Mouse (Mus musculus) left cerebral cortex, adult 6 months (tissue): ENCODE measurements around the gene Tspyl3. TPM values are rescaled to one million over a fixed set of nuclear protein-coding genes. Genes with fewer than 3 reads are reported as not detected.

Experiments
- long read RNA-seq, 2 experiments: library from polyadenylated mRNA; unstranded; transcript quantifications; one replicate each; pipeline ENCODE4 v2.0.0; 2019 to 2020
- polyA plus RNA-seq: library from polyadenylated mRNA; unstranded; fragments of <200 nt; fragmentation: Nextera tagmentation; gene quantifications from 2 replicates; pipeline ENCODE4 v1.2.3, GENCODE M21; 2021

The Tspyl3 gene
- 17.7 and 21.5 TPM in 2 replicates for polyA plus RNA-seq
- long read RNA-seq, experiment 1, transcript Tspyl3-201 (1 exons, 3,072 nt) = major isoform, 197 of 197 reads
- long read RNA-seq, experiment 1, partial matches to known transcripts = 0 of 197 reads
- long read RNA-seq, experiment 1, other reads (novel, unspliced or antisense) = 0 of 197 reads
- long read RNA-seq, experiment 2, transcript Tspyl3-201 (1 exons, 3,072 nt) = major isoform, 25 of 25 reads
- long read RNA-seq, experiment 2, partial matches to known transcripts = 0 of 25 reads
- long read RNA-seq, experiment 2, other reads (novel, unspliced or antisense) = 0 of 25 reads

DNA sequence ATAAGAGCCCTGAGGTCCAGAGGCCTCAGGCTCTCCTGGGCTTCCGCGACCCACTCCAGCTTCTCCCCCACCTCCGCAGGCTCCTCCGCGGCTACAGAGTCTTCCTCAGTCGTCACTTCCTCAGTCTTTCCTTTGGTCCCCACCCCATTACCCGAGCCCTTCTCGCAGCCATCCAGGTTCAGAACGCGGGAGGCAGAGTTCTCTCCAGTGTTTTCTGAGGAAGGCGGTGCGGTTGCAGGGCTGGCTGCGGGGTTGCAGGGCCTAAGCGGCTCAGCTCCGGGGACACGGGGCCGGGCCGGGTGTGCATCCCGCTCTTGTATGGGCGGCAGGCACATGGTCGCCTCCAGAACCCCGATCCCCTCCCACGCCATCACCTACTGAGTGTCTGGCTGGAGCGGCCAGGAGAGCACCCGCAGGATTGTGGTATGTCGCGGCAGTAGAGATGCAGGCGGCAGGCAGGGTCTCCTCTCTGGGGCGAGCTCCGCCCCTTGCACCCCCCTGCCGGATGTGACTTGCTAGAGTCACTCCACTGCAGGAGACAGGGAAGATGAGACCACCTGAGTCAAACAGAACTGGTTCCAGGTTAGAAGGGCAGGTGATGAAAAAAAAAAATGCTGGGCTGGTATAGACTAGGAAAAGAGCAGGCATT, at the start of gene Tspyl3:
Tspyl3 (minus strand) TSS at position 496 of the 649 bp plus-strand sequence.

GRCm38 (mm10) chr2:153241250-153242014, 16.2 kb upstream of the Tspyl3 start, which contains the start of the genes Plagl2 and Pofut1:
Gene Plagl2, minus strand, starts transcription at chr2:153241426.
Gene Pofut1, plus strand, starts transcription at chr2:153241533.

Other genes with a start within 250 kb of the Tspyl3 start
- gene Pdrg1, start 210.0 kb downstream of the Tspyl3 start, polyA plus RNA-seq = 51.4 and 81.6 TPM in 2 replicates
- gene Xkr7, start 193.6 kb downstream of the Tspyl3 start, polyA plus RNA-seq = 0.16 and 0.21 TPM in 2 replicates
- gene Ccm2l, start 159.5 kb downstream of the Tspyl3 start, polyA plus RNA-seq = 0.26 and 0.44 TPM in 2 replicates
- 1.6 and 2.4 TPM in 2 replicates for gene Hck, start 117.0 kb downstream of the Tspyl3 start, polyA plus RNA-seq
- gene Tm9sf4, start 64.1 kb downstream of the Tspyl3 start, polyA plus RNA-seq = 53.1 and 56.6 TPM in 2 replicates
- 1.2 and 1.6 TPM in 2 replicates for gene Plagl2, start 16.0 kb upstream of the Tspyl3 start, polyA plus RNA-seq
- gene Pofut1, start 16.1 kb upstream of the Tspyl3 start, polyA plus RNA-seq = 1.2 and 1.5 TPM in 2 replicates
- 5.0 and 6.4 TPM in 2 replicates for gene Kif3b, start 66.0 kb upstream of the Tspyl3 start, polyA plus RNA-seq
- gene Asxl1, start 120.4 kb upstream of the Tspyl3 start, polyA plus RNA-seq = 2.6 and 4.5 TPM in 2 replicates